Mouse (Mus musculus) midbrain, embryonic 16.5 days (tissue): ENCODE results near the gene Iars. TPM values are rescaled to one million over a fixed set of nuclear protein-coding genes. Genes with fewer than 3 reads are reported as not detected.
"Not testable (repeated sequence)": the region's sequence is repeated elsewhere in the genome, so short reads cannot be mapped to it uniquely, and the experiment has no call there.

Experiments used
- ATAC-seq: fragments of 200-750 bp; cut with Nextera tagmentation; 2 replicates; pipeline ENCODE4 v1.8.0; 2017; ENCODE audit warnings: moderate TSS enrichment
- H3K27ac ChIP-seq: fragments of 300-500 bp; sonication (generic); 2 replicates; pipeline ENCODE4 v1.5.1; 2014; ENCODE audit warnings: mild to moderate bottlenecking, low read length, mixed read lengths
- H3K27me3 ChIP-seq: fragments of 300-500 bp; sonication (generic); 2 replicates; pipeline ENCODE4 v1.6.1; 2014; ENCODE audit warnings: low read depth, low read length, mixed read lengths; ENCODE audit not compliant: control insufficient read depth, insufficient read depth
- H3K36me3 ChIP-seq: fragments of 300-500 bp; sonication (generic); 2 replicates; pipeline ENCODE4 v1.6.1; 2014; ENCODE audit warnings: mild to moderate bottlenecking, low read length, moderate library complexity, mixed read lengths; ENCODE audit not compliant: control insufficient read depth, insufficient read depth
- H3K4me1 ChIP-seq: fragments of 300-500 bp; sonication (generic); 2 replicates; pipeline ENCODE4 v1.6.1; 2014; ENCODE audit warnings: mild to moderate bottlenecking, low read length, mixed read lengths; ENCODE audit not compliant: control insufficient read depth, insufficient read depth
- H3K4me2 ChIP-seq: fragments of 300-500 bp; sonication (generic); 2 replicates; pipeline ENCODE4 v1.6.1; 2014; ENCODE audit warnings: mild to moderate bottlenecking, low read length, mixed read lengths
- H3K4me3 ChIP-seq: fragments of 300-500 bp; sonication (generic); 2 replicates; pipeline ENCODE4 v1.5.1; 2014; ENCODE audit warnings: low read depth, mild to moderate bottlenecking, low read length, moderate library complexity, mixed read lengths
- H3K9ac ChIP-seq: fragments of 300-500 bp; sonication (generic); 2 replicates; pipeline ENCODE4 v1.6.1; 2014; ENCODE audit warnings: low read depth, low read length, mixed read lengths
- H3K9me3 ChIP-seq: fragments of 300-500 bp; sonication (generic); replicated peaks from 2 replicates; pipeline ENCODE4 v1.6.1; 2014; ENCODE audit warnings: mild to moderate bottlenecking, low read length, mixed read lengths; ENCODE audit not compliant: control insufficient read depth, poor library complexity, severe bottlenecking
- WGBS: fragments of 180-500 bp; shearing (Covaris S2); extraction: QIAGEN DNeasy Blood & Tissue Kit; methylation state at CpG from one replicate; pipeline ENCODE4 v1.1.7; 2014; 5-methylcytosine and 5-hydroxymethylcytosine counted together
- polyA plus RNA-seq: library from polyadenylated mRNA; unstranded; fragments of >200 nt; fragmentation: Nextera tagmentation; extraction: Ambion mirVana; gene quantifications from 2 replicates; pipeline ENCODE4 v1.2.1, GENCODE M21; 2015

Iars gene
- polyA plus RNA-seq, 1 experiment from 2014 or later = 46.7 TPM

- no peaks in the 10 kb centered on the region for H3K4me1 ChIP-seq
- no peak overlapping the region for H3K4me2 ChIP-seq
- no peaks in the 10 kb centered on the region for H3K36me3 ChIP-seq
- H3K9ac ChIP-seq = no peak overlapping the region
- H3K27ac ChIP-seq = no peak overlapping the region
- H3K27me3 ChIP-seq = no peaks in the 10 kb centered on the region
- no peaks in the 10 kb centered on the region for H3K9me3 ChIP-seq
- no peak for ATAC-seq
- WGBS = 92% methylated on average over 14 of the region's 14 CpGs
- H3K4me3 ChIP-seq = no peak overlapping the region
Observed at GRCm38 (mm10) chr13:49762208-49762607, 80.3 kb downstream of the Iars start.

DNA sequence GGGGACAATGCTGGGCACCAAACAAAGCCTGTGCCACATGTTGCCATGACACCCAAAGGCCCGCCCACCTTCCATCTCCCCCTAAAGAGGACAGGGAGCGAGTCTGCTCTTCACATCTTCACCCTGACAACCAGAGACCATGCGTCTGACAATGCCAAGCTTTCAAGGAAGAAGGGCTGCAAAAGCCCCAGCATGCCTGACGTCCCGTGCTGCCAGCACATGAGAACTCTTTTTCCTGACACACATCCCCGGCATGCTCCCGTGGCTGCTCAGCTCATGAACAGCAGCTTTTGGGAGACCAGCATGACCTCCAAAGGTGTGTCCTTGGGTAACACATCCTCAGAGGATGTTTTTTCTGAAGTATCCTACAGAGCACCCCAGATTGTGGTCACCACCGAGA is 83.4 kb downstream of the Iars start:
- no peak for ATAC-seq
- H3K9me3 ChIP-seq = no peaks in the 10 kb centered on the region
- H3K9ac ChIP-seq = no peak overlapping the region
- no peaks in the 10 kb centered on the region for H3K4me1 ChIP-seq
- 80% methylated on average over 8 of the region's 8 CpGs for WGBS
- H3K27ac ChIP-seq = no peak overlapping the region
- no peaks in the 10 kb centered on the region for H3K27me3 ChIP-seq
- H3K4me2 ChIP-seq = no peak overlapping the region
- H3K4me3 ChIP-seq = no peak overlapping the region
- no peaks in the 10 kb centered on the region for H3K36me3 ChIP-seq

DNA sequence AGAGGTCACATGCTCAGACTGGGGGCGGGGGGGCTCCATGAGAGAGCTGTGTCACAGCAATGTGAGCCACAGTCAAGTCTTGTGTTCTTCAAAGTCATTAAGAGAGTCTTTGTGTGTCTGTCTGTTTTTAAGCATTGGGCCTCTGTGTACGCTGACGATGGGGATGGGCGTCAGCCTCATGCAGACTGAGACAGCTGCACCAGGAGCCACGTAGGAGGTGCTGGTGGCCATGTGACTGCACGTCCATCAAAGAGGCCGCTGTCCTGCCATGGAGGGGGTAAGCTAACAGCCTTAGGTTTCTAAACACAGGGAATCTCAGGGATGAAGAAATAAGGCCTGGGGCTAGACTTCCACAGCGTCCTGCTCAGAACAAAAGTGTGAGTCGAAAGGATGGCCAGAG is 84.4 kb downstream of the Iars start:
- Histone ChIP-seq H3K4me2 (no peak overlapping the region), H3K9me3 (no peaks in the 10 kb centered on the region), H3K27ac (no peak overlapping the region), H3K27me3 (no peaks in the 10 kb centered on the region), H3K9ac (no peak overlapping the region), H3K36me3 (no peaks in the 10 kb centered on the region), H3K4me1 (no peaks in the 10 kb centered on the region), H3K4me3 (no peak overlapping the region)
- 61% methylated on average over 9 of the region's 9 CpGs for WGBS
- ATAC-seq = no peak

GRCm38 (mm10) chr13:49768048-49768447 is 86.1 kb downstream of the Iars start:
- Histone ChIP-seq H3K4me3 (no peak overlapping the region), H3K9me3 (no peaks in the 10 kb centered on the region), H3K27me3 (no peaks in the 10 kb centered on the region), H3K4me1 (no peaks in the 10 kb centered on the region), H3K9ac (no peak overlapping the region), H3K36me3 (no peaks in the 10 kb centered on the region), H3K27ac (no peak overlapping the region), H3K4me2 (no peak overlapping the region)
- WGBS = 98% methylated on average over 2 of the region's 2 CpGs
- no peak for ATAC-seq

- Histone ChIP-seq H3K36me3 (no peaks in the 10 kb centered on the region), H3K9me3 (no peaks in the 10 kb centered on the region), H3K4me2 (no peak overlapping the region), H3K4me1 (no peaks in the 10 kb centered on the region), H3K4me3 (no peak overlapping the region), H3K27ac (no peak overlapping the region), H3K9ac (no peak overlapping the region), H3K27me3 (no peaks in the 10 kb centered on the region)
- ATAC-seq = no peak
- WGBS = 77% methylated on average over 16 of the region's 16 CpGs
Observed at GRCm38 (mm10) chr13:49769111-49769510, 87.2 kb downstream of the Iars start.

DNA sequence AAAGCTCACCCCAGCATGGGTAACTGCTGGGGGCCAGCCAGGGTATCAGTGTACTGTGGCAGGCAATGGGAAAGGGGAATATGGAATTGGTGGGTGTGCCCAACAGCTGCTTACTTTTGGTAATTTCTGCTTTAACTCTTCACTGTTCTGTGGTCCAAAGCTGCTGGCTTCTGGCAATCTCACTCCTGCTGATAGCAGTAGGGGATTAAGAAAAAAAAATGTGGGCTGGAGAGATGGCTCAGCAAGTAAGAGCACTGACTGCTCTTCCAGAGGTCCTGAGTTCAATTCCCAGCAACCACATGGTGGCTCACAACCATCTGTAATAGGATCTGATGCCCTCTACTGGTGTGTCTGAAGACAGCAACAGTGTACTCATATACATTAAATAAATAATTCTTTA is 89.6 kb downstream of the Iars start:
- not testable (repeated sequence) for H3K4me2 ChIP-seq, H3K27ac ChIP-seq, H3K9ac ChIP-seq, H3K27me3 ChIP-seq, ATAC-seq, H3K4me3 ChIP-seq, H3K36me3 ChIP-seq, H3K9me3 ChIP-seq, H3K4me1 ChIP-seq

Other genes with a start within 250 kb of the Iars start
- 0.53 and 0.55 TPM in 2 replicates for gene Tes3-ps, start 188.8 kb upstream of the Iars start, polyA plus RNA-seq
- gene Ecm2, start 177.3 kb upstream of the Iars start, polyA plus RNA-seq = 1.8 and 1.9 TPM in 2 replicates
- gene Aspn, start 137.7 kb upstream of the Iars start, polyA plus RNA-seq = 1.0 and 1.1 TPM in 2 replicates
- 0.72 and 0.91 TPM in 2 replicates for gene Omd, start 99.6 kb upstream of the Iars start, polyA plus RNA-seq
- gene Ogn, start 74.1 kb upstream of the Iars start, polyA plus RNA-seq = 10.7 and 11.4 TPM in 2 replicates
- 6.1 and 6.6 TPM in 2 replicates for gene Cenpp, start 29.3 kb upstream of the Iars start, polyA plus RNA-seq
- 13.4 and 18.7 TPM in 2 replicates for gene Nol8, start 29.0 kb upstream of the Iars start, polyA plus RNA-seq
- gene Gm30302, start 116.9 kb downstream of the Iars start, polyA plus RNA-seq = not detected in 2 replicates